In the genomic region with DNA sequence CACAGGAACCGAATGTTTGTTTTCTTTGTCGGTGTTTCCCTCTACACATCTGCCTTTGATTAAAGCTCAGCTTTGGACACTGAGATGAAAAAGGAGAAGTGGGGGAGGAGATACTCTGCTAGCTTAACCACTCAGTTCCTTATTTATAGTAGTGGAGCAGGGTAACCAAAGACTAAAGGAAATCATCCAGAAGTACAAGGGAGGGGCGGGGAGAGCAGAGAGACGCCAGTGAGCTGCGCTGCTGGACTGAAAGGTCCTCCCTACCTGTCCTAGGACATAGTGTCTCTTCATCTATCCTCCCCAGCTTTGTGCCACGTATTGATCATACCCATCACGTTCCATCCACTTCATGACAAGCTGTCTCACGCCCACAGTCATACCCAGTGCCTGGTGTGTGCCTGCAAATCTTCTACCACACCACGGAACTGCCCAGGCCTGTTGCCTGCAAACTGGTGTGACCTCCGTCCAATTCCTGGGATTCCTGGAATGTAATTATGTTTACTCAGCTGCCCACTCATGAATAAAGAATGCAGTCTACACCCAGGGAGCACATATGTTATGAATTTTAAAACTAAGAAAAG, we compare ENCODE assay signal across 9 mouse cellular contexts.
DNase-seq lines count a peak whose midpoint lies in the region; ATAC-seq lines count a peak whose summit lies in the region.
"Had no signal": no experiment of that assay in that cellular context is flagged by ENCODE, and none has a peak within 500 bp of the region (broad histone marks: within the 10 kb centered on the region; RNA-seq: fewer than 3 reads in every experiment).

No protein-coding gene starts in this region.

- DNase-seq in urinary bladder, postnatal 36 days (ENCODE audit: low spot score in 2 of 2) = peak; percentile 14 to 15
- DNase-seq in urinary bladder, adult 2 months (ENCODE audit: low spot score) = no peak
- DNase-seq in kidney, postnatal 25 days = peak; percentile 53 to 76
- DNase-seq in mesoderm, embryonic 11.5 days (ENCODE audit: low read depth, low spot score) = peak; percentile 59
- no peak for DNase-seq in right cerebral cortex, postnatal 14 days
- DNase-seq in cerebellum, postnatal 4 days (ENCODE audit: low spot score in 2 of 2) = no peak

- no peaks in the 10 kb centered on the region for H3K36me3 ChIP-seq in embryonic facial prominence, embryonic 12.5 days
- H3K36me3 ChIP-seq: heart, embryonic 13.5 days had no signal

- 0 out of 2 replicates have a peak, but pooled peaks have one; percentile 53 for ATAC-seq in embryonic facial prominence, embryonic 12.5 days (ENCODE audit: insufficient number of reproducible peaks, insufficient read depth, low FRiP score, low TSS enrichment)
- no peak for ATAC-seq in activated CD4-positive, CD25-positive, alpha-beta regulatory T cell, adult 4 months

- peak overlapping the region; percentile 75 for H3K27ac ChIP-seq in embryonic facial prominence, embryonic 12.5 days
- H3K27ac ChIP-seq: heart, embryonic 13.5 days had no signal

- no peaks in the 10 kb centered on the region for H3K27me3 ChIP-seq in embryonic facial prominence, embryonic 12.5 days
- H3K27me3 ChIP-seq: heart, embryonic 13.5 days had no signal

- H3K4me2 ChIP-seq in embryonic facial prominence, embryonic 12.5 days (replicated peaks) = no peak overlapping the region
- H3K4me2 ChIP-seq: heart, embryonic 13.5 days had no signal

- H3K9ac ChIP-seq in embryonic facial prominence, embryonic 12.5 days = no peak overlapping the region
- H3K9ac ChIP-seq: heart, embryonic 13.5 days had no signal

- WGBS in embryonic facial prominence, embryonic 12.5 days = 18% methylated on average over 10 of the region's 10 CpGs

- H3K9me3 ChIP-seq in embryonic facial prominence, embryonic 12.5 days = no peaks in the 10 kb centered on the region
- H3K9me3 ChIP-seq: heart, embryonic 13.5 days had no signal

- H3K4me3 ChIP-seq in embryonic facial prominence, embryonic 12.5 days = no peak overlapping the region
- H3K4me3 ChIP-seq: heart, embryonic 13.5 days had no signal

- peaks cover 16% of the 10 kb centered on the region; the same call in 1 of the 2 replicates for H3K4me1 ChIP-seq in embryonic facial prominence, embryonic 12.5 days

Comparison
In these comparisons a context has a peak if more than half of its experiments do, and no peak if none do; other contexts are left out.
1. DNase-seq: peak in urinary bladder, postnatal 36 days (2 of 2), kidney, postnatal 25 days (2 of 2) and mesoderm, embryonic 11.5 days (single experiment); none in urinary bladder, adult 2 months (single experiment), right cerebral cortex, postnatal 14 days (single experiment) and cerebellum, postnatal 4 days (0 of 2).